Mouse (Mus musculus) kidney, embryonic 16.5 days (tissue): ENCODE measurements around the gene Prkacb. TPM values are rescaled to one million over a fixed set of nuclear protein-coding genes. Genes with fewer than 3 reads are reported as not detected.
"Not testable (repeated sequence)": the region's sequence is repeated elsewhere in the genome, so short reads cannot be mapped to it uniquely, and the experiment has no call there.

ENCODE experiments used
- ATAC-seq: fragments of 200-750 bp; cut with Nextera tagmentation; 2 replicates; pipeline ENCODE4 v1.8.0; 2017; ENCODE audit warnings: moderate TSS enrichment; ENCODE audit not compliant: low FRiP score, low TSS enrichment
- H3K27ac ChIP-seq: fragments of 300-500 bp; sonication (generic); 2 replicates; pipeline ENCODE4 v1.5.1; 2014; ENCODE audit warnings: low read length
- H3K27me3 ChIP-seq: fragments of 300-500 bp; sonication (generic); 2 replicates; pipeline ENCODE4 v1.6.1; 2014; ENCODE audit warnings: low read length, control low read depth, mixed read lengths; ENCODE audit not compliant: insufficient read depth
- H3K36me3 ChIP-seq: fragments of 300-500 bp; sonication (generic); 2 replicates; pipeline ENCODE4 v1.6.1; 2014; ENCODE audit warnings: low read length, control low read depth, mixed read lengths; ENCODE audit not compliant: insufficient read depth
- H3K4me1 ChIP-seq: fragments of 300-500 bp; sonication (generic); 2 replicates; pipeline ENCODE4 v1.6.1; 2014; ENCODE audit warnings: low read length, control low read depth, mixed read lengths; ENCODE audit not compliant: insufficient read depth
- H3K4me2 ChIP-seq: fragments of 300-500 bp; sonication (generic); replicated peaks from 2 replicates; pipeline ENCODE4 v1.6.1; 2014; ENCODE audit warnings: low read depth, low read length
- H3K4me3 ChIP-seq: fragments of 300-500 bp; sonication (generic); 2 replicates; pipeline ENCODE4 v1.5.1; 2014; ENCODE audit warnings: mild to moderate bottlenecking, low read length
- H3K9ac ChIP-seq: fragments of 300-500 bp; sonication (generic); replicated peaks from 2 replicates; pipeline ENCODE4 v1.6.1; 2014; ENCODE audit warnings: low read length
- H3K9me3 ChIP-seq: fragments of 300-500 bp; sonication (generic); 2 replicates; pipeline ENCODE4 v1.6.1; 2016; ENCODE audit warnings: low read length, control low read depth
- WGBS: fragments of 180-500 bp; shearing (Covaris S2); extraction: QIAGEN DNeasy Blood & Tissue Kit; methylation state at CpG from one replicate; pipeline ENCODE4 v1.1.7; 2014; 5-methylcytosine and 5-hydroxymethylcytosine counted together
- polyA plus RNA-seq: library from polyadenylated mRNA; unstranded; fragments of >200 nt; fragmentation: Nextera tagmentation; extraction: Ambion mirVana; gene quantifications from 2 replicates; pipeline ENCODE4 v1.2.1, GENCODE M21; 2015

Gene Prkacb
- polyA plus RNA-seq, 1 experiment from 2014 or later, result 65.4 TPM

GRCm38 (mm10) chr3:146736186-146736585 lies 76.6 kb downstream of the Prkacb start:
- not testable (repeated sequence) for H3K4me2 ChIP-seq, ATAC-seq, H3K9ac ChIP-seq, H3K27me3 ChIP-seq, H3K27ac ChIP-seq, H3K9me3 ChIP-seq, H3K4me3 ChIP-seq, H3K4me1 ChIP-seq
- peaks cover 32% of the 10 kb centered on the region for H3K36me3 ChIP-seq
- 90% methylated on average over 6 of the region's 6 CpGs for WGBS

GRCm38 (mm10) chr3:146735657-146736056 lies 77.1 kb downstream of the Prkacb start:
- peaks cover 31% of the 10 kb centered on the region for H3K36me3 ChIP-seq
- H3K4me3 ChIP-seq, result no peak overlapping the region
- ATAC-seq, result no peak
- H3K9me3 ChIP-seq, result no peaks in the 10 kb centered on the region
- no peaks in the 10 kb centered on the region for H3K27me3 ChIP-seq
- H3K9ac ChIP-seq, result no peak overlapping the region
- H3K27ac ChIP-seq, result no peak overlapping the region
- no peaks in the 10 kb centered on the region for H3K4me1 ChIP-seq
- H3K4me2 ChIP-seq, result no peak overlapping the region
- WGBS, result 69% methylated on average over 3 of the region's 3 CpGs

GRCm38 (mm10) chr3:146734907-146735629 lies 77.7 kb downstream of the Prkacb start:
- no peaks in the 10 kb centered on the region for H3K4me1 ChIP-seq
- no peak overlapping the region for H3K9ac ChIP-seq
- no peaks in the 10 kb centered on the region for H3K27me3 ChIP-seq
- no peaks in the 10 kb centered on the region for H3K9me3 ChIP-seq
- H3K36me3 ChIP-seq, result peaks cover 31% of the 10 kb centered on the region
- H3K27ac ChIP-seq, result no peak overlapping the region
- no peak overlapping the region for H3K4me3 ChIP-seq
- ATAC-seq, result no peak
- no peak overlapping the region for H3K4me2 ChIP-seq
- 79% methylated on average over 9 of the region's 9 CpGs for WGBS

- Histone ChIP-seq H3K4me3 (no peak overlapping the region), H3K27ac (no peak overlapping the region), H3K27me3 (no peaks in the 10 kb centered on the region), H3K4me2 (no peak overlapping the region), H3K36me3 (peaks cover 29% of the 10 kb centered on the region), H3K9ac (no peak overlapping the region), H3K4me1 (no peaks in the 10 kb centered on the region), H3K9me3 (no peaks in the 10 kb centered on the region)
- 96% methylated on average over 11 of the region's 11 CpGs for WGBS
- no peak for ATAC-seq
Observed at GRCm38 (mm10) chr3:146731499-146731898, 81.3 kb downstream of the Prkacb start.

GRCm38 (mm10) chr3:146723037-146723436 lies 89.8 kb downstream of the Prkacb start:
- Histone ChIP-seq H3K27me3 (no peaks in the 10 kb centered on the region), H3K9ac (no peak overlapping the region), H3K4me3 (no peak overlapping the region), H3K4me2 (no peak overlapping the region), H3K9me3 (peaks cover 7% of the 10 kb centered on the region; the same call in 1 of the 2 replicates), H3K4me1 (no peaks in the 10 kb centered on the region), H3K36me3 (peaks cover 15% of the 10 kb centered on the region), H3K27ac (no peak overlapping the region)
- no peak for ATAC-seq
- 64% methylated on average over 3 of the region's 3 CpGs for WGBS

GRCm38 (mm10) chr3:146719696-146720095 lies 93.1 kb downstream of the Prkacb start:
- Histone ChIP-seq H3K36me3 (no peaks in the 10 kb centered on the region), H3K4me3 (no peak overlapping the region), H3K9ac (no peak overlapping the region), H3K27me3 (no peaks in the 10 kb centered on the region), H3K9me3 (no peaks in the 10 kb centered on the region), H3K4me1 (no peaks in the 10 kb centered on the region), H3K4me2 (no peak overlapping the region), H3K27ac (no peak overlapping the region)
- ATAC-seq, result no peak
- 81% methylated on average over 4 of the region's 4 CpGs for WGBS

- 72% methylated on average over 5 of the region's 5 CpGs for WGBS
- Histone ChIP-seq H3K27me3 (no peaks in the 10 kb centered on the region), H3K9ac (no peak overlapping the region), H3K36me3 (no peaks in the 10 kb centered on the region), H3K4me1 (no peaks in the 10 kb centered on the region), H3K4me2 (no peak overlapping the region), H3K9me3 (no peaks in the 10 kb centered on the region), H3K27ac (no peak overlapping the region), H3K4me3 (no peak overlapping the region)
- ATAC-seq, result no peak
Observed at GRCm38 (mm10) chr3:146718251-146718650, 94.5 kb downstream of the Prkacb start.

GRCm38 (mm10) chr3:146712305-146712704 lies 100.5 kb downstream of the Prkacb start:
- Histone ChIP-seq H3K9me3 (no peaks in the 10 kb centered on the region), H3K9ac (no peak overlapping the region), H3K27me3 (no peaks in the 10 kb centered on the region), H3K27ac (no peak overlapping the region), H3K4me2 (no peak overlapping the region), H3K4me1 (no peaks in the 10 kb centered on the region), H3K36me3 (no peaks in the 10 kb centered on the region), H3K4me3 (no peak overlapping the region)
- 86% methylated on average over 7 of the region's 7 CpGs for WGBS
- ATAC-seq, result no peak

GRCm38 (mm10) chr3:146711559-146711958 lies 101.2 kb downstream of the Prkacb start:
- Histone ChIP-seq H3K4me2 (no peak overlapping the region), H3K4me3 (no peak overlapping the region), H3K36me3 (no peaks in the 10 kb centered on the region), H3K9me3 (no peaks in the 10 kb centered on the region), H3K4me1 (no peaks in the 10 kb centered on the region), H3K27me3 (no peaks in the 10 kb centered on the region), H3K9ac (no peak overlapping the region), H3K27ac (no peak overlapping the region)
- WGBS, result 66% methylated on average over 6 of the region's 6 CpGs
- ATAC-seq, result no peak

- WGBS, result 76% methylated on average over 7 of the region's 7 CpGs
- Histone ChIP-seq H3K36me3 (no peaks in the 10 kb centered on the region), H3K27me3 (no peaks in the 10 kb centered on the region), H3K4me2 (no peak overlapping the region), H3K9me3 (no peaks in the 10 kb centered on the region), H3K9ac (no peak overlapping the region), H3K27ac (no peak overlapping the region), H3K4me3 (no peak overlapping the region), H3K4me1 (no peaks in the 10 kb centered on the region)
- ATAC-seq, result no peak
Observed at GRCm38 (mm10) chr3:146711084-146711483, 101.7 kb downstream of the Prkacb start.
